Mouse (Mus musculus) heart, adult 2 months (tissue): ENCODE data around the gene Pknox1. TPM values are rescaled to one million over a fixed set of nuclear protein-coding genes. Genes with fewer than 3 reads are reported as not detected.
A peak's percentile ranks its signal among the peaks of the same experiment; 100 is the strongest.

Experiments used
- DNase-seq, 2 experiments: peaks; one replicate each; pipeline ENCODE4 v3.0.0; 2021
- H3K27ac ChIP-seq: fragments of 200-600 bp; 2 replicates; pipeline ENCODE4 v1.8.1; 2022
- H3K27me3 ChIP-seq: fragments of 200-500 bp; 2 replicates; pipeline ENCODE4 v1.6.1; 2012; ENCODE audit warnings: mild to moderate bottlenecking, low read length, inconsistent platforms, mixed read lengths; ENCODE audit not compliant: control insufficient read depth, insufficient read depth
- H3K36me3 ChIP-seq: fragments of 200-500 bp; 2 replicates; pipeline ENCODE4 v1.6.1; 2012; ENCODE audit warnings: low read length, inconsistent platforms; ENCODE audit not compliant: control insufficient read depth, insufficient read depth
- H3K4me1 ChIP-seq: fragments of 200-500 bp; 2 replicates; pipeline ENCODE4 v1.6.1; 2011; ENCODE audit warnings: low read length; ENCODE audit not compliant: control insufficient read depth, insufficient read depth
- H3K4me3 ChIP-seq: fragments of 200-600 bp; 2 replicates; pipeline ENCODE4 v1.8.1; 2022
- H3K79me2 ChIP-seq: fragments of 200-500 bp; replicated peaks from 2 replicates; pipeline ENCODE4 v1.6.1; 2012; ENCODE audit warnings: mild to moderate bottlenecking, inconsistent platforms, low read length, moderate library complexity, mixed read lengths; ENCODE audit not compliant: control insufficient read depth, insufficient read depth
- H3K9ac ChIP-seq: fragments of 200-500 bp; 2 replicates; pipeline ENCODE4 v1.6.1; 2012; ENCODE audit warnings: low read depth, mild to moderate bottlenecking, control low read depth, inconsistent platforms, low read length, mixed read lengths
- CTCF ChIP-seq: fragments of 200-600 bp; IDR thresholded peaks from 2 replicates; pipeline ENCODE4 v1.8.1; 2022; ENCODE audit warnings: antibody characterized with exemption, mild to moderate bottlenecking, moderate library complexity
- EP300 ChIP-seq: fragments of 200-500 bp; IDR thresholded peaks from 2 replicates; pipeline ENCODE4 v1.6.1; 2011; ENCODE audit warnings: low read depth, low read length, control low read depth; ENCODE audit not compliant: insufficient read depth
- POLR2A ChIP-seq: fragments of 200-500 bp; IDR thresholded peaks from 2 replicates; pipeline ENCODE4 v1.6.1; 2011; ENCODE audit warnings: mild to moderate bottlenecking, low read depth, low read length, control low read depth; ENCODE audit not compliant: insufficient read depth
- WGBS: fragments of 180-500 bp; shearing (Covaris S2); methylation state at CpG from one replicate; pipeline ENCODE4 v1.1.7; 2018; 5-methylcytosine and 5-hydroxymethylcytosine counted together
- intact Hi-C: fragments of 180-260 bp; cut with DNase I; formaldehyde crosslinking; loops from one replicate; pipeline ENCODE4 v1.15.1; 2025
- long read RNA-seq: library from polyadenylated mRNA; stranded (forward); transcript quantifications from one replicate; pipeline ENCODE4 v2.0.0, GENCODE M21; 2021
- polyA plus RNA-seq: library from polyadenylated mRNA; depleted of rRNA; stranded (reverse); fragments of >200 nt; gene quantifications from 2 replicates; pipeline ENCODE4 v1.2.3, GENCODE M21; 2012; rRNA removed
- total RNA-seq, 2 experiments: library from RNA; stranded (reverse); gene quantifications; 2 replicates each; pipeline ENCODE4 v1.2.3; 2021

The Pknox1 gene
- total RNA-seq (10 to 100 TPM in 1 of 2 experiments, 1 to 10 TPM in 1; 9.3 to 13.1 TPM), polyA plus RNA-seq (6.8 and 16.4 TPM in 2 replicates)
- long read RNA-seq, full-length matches to known transcripts = 13 of 14 reads
- long read RNA-seq, partial matches to known transcripts = 1 of 14 reads
- long read RNA-seq, other reads (novel, unspliced or antisense) = 0 of 14 reads

GRCm38 (mm10) chr17:31564015-31564857, at the start of gene Pknox1:
Gene Pknox1, plus strand, starts transcription at chr17:31564734.
- DNase-seq = peak; percentile 97 to 99
- Histone ChIP-seq H3K9ac (peak within 1 kb of the TSS; percentile 98), H3K4me1 (peaks cover 11% of the 10 kb centered on the region), H3K36me3 (peaks cover 3% of the 10 kb centered on the region), H3K27ac (peak within 1 kb of the TSS; percentile 99), H3K4me3 (peak within 1 kb of the TSS; percentile 84), H3K79me2 (peaks cover 8% of the 10 kb centered on the region), H3K27me3 (no peaks in the 10 kb centered on the region)
- under 1% methylated on average over 70 of the region's 72 CpGs for WGBS
- TF ChIP-seq CTCF (no peak), EP300 (peak; percentile 70; the same call in 1 of the 2 replicates), POLR2A (peak; percentile 85)
- intact Hi-C loops = no loop called here

GRCm38 (mm10) chr17:31519344-31519945, 45.1 kb upstream of the Pknox1 start:
- intact Hi-C loops = no loop called here
- peak overlapping the region; percentile 96 for H3K4me3 ChIP-seq

GRCm38 (mm10) chr17:31519946-31520838, 44.3 kb upstream of the Pknox1 start, which contains the start of the genes Wdr4 and Ndufv3:
Gene Wdr4, minus strand, starts transcription at chr17:31519980.
Gene Ndufv3, plus strand, starts transcription at chr17:31520115.
- peaks cover 5% of the 10 kb centered on the region for H3K4me1 ChIP-seq
- TF ChIP-seq EP300 (peak; percentile 48; the same call in 1 of the 2 replicates), POLR2A (peak; percentile 96), CTCF (peak; percentile 39)
- DNase-seq = peak; percentile 98 to 99
- H3K27me3 ChIP-seq = no peaks in the 10 kb centered on the region
- WGBS = under 1% methylated on average over 45 of the region's 45 CpGs
- peaks cover 8% of the 10 kb centered on the region for H3K36me3 ChIP-seq
- H3K9ac ChIP-seq = peak within 1 kb of the TSS; percentile 77
- peak within 1 kb of the TSS; percentile 96 for H3K4me3 ChIP-seq
- H3K79me2 ChIP-seq = peaks cover 1% of the 10 kb centered on the region; the same call in 1 of the 2 replicates
- peak within 1 kb of the TSS; percentile 85 for H3K27ac ChIP-seq
- intact Hi-C loops = loop anchor here (2.0 kb wide), 1 partner anchor 43 kb away; no protein-coding TSS in a partner anchor

More at GRCm38 (mm10) chr17:31519344-31519945, 45.1 kb upstream of the Pknox1 start:
- Histone ChIP-seq H3K79me2 (peaks cover 1% of the 10 kb centered on the region; the same call in 1 of the 2 replicates), H3K36me3 (peaks cover 8% of the 10 kb centered on the region), H3K27ac (peak overlapping the region; percentile 81), H3K4me1 (peaks cover 5% of the 10 kb centered on the region), H3K27me3 (no peaks in the 10 kb centered on the region), H3K9ac (no peak overlapping the region)
- TF ChIP-seq EP300 (no peak), POLR2A (no peak), CTCF (no peak)
- WGBS = 3% methylated on average over 7 of the region's 7 CpGs
- no peak for DNase-seq

GRCm38 (mm10) chr17:31520895-31521294, 43.6 kb upstream of the Pknox1 start:
- intact Hi-C loops = loop anchor here (2.0 kb wide), 1 partner anchor 42 kb away; no protein-coding TSS in a partner anchor
- Histone ChIP-seq H3K27ac (peak overlapping the region; percentile 85), H3K9ac (no peak overlapping the region), H3K4me1 (peaks cover 5% of the 10 kb centered on the region), H3K27me3 (no peaks in the 10 kb centered on the region), H3K79me2 (peaks cover 2% of the 10 kb centered on the region; the same call in 1 of the 2 replicates), H3K4me3 (peak overlapping the region; percentile 96), H3K36me3 (peaks cover 8% of the 10 kb centered on the region)
- DNase-seq = peak; percentile 66 to 77
- TF ChIP-seq POLR2A (no peak), EP300 (no peak), CTCF (no peak)
- 10% methylated on average over 3 of the region's 3 CpGs for WGBS

GRCm38 (mm10) chr17:31521948-31522347, 42.6 kb upstream of the Pknox1 start:
- Histone ChIP-seq H3K79me2 (peaks cover 2% of the 10 kb centered on the region; the same call in 1 of the 2 replicates), H3K4me1 (peaks cover 5% of the 10 kb centered on the region), H3K4me3 (no peak overlapping the region), H3K9ac (no peak overlapping the region), H3K27ac (no peak overlapping the region), H3K36me3 (peaks cover 8% of the 10 kb centered on the region), H3K27me3 (no peaks in the 10 kb centered on the region)
- intact Hi-C loops = loop anchor here (2.0 kb wide), 1 partner anchor 41 kb away; no protein-coding TSS in a partner anchor
- WGBS = 74% methylated on average over 6 of the region's 6 CpGs
- TF ChIP-seq EP300 (no peak), POLR2A (no peak), CTCF (no peak)
- no peak for DNase-seq
